Mouse (Mus musculus) neural tube, embryonic 13.5 days (tissue): ENCODE data around the gene Syde1. TPM values are rescaled to one million over a fixed set of nuclear protein-coding genes. Genes with fewer than 3 reads are reported as not detected.
"Not testable (repeated sequence)": the region's sequence is repeated elsewhere in the genome, so short reads cannot be mapped to it uniquely, and the experiment has no call there.

Experiments
- ATAC-seq: fragments of 200-750 bp; cut with Nextera tagmentation; 2 replicates; pipeline ENCODE4 v1.8.0; 2017; ENCODE audit warnings: low read depth, mild to moderate bottlenecking, moderate TSS enrichment, moderate library complexity
- H3K27ac ChIP-seq: fragments of 300-500 bp; sonication (generic); replicated peaks from 2 replicates; pipeline ENCODE4 v1.5.1; 2015; ENCODE audit warnings: moderate library complexity, mild to moderate bottlenecking, inconsistent platforms
- H3K27me3 ChIP-seq: fragments of 300-500 bp; sonication (generic); 2 replicates; pipeline ENCODE4 v1.6.1; 2015; ENCODE audit warnings: mild to moderate bottlenecking, inconsistent platforms
- H3K36me3 ChIP-seq: fragments of 300-500 bp; sonication (generic); 2 replicates; pipeline ENCODE4 v1.6.1; 2015; ENCODE audit warnings: mild to moderate bottlenecking, inconsistent platforms
- H3K4me1 ChIP-seq: fragments of 300-500 bp; sonication (generic); replicated peaks from 2 replicates; pipeline ENCODE4 v1.6.1; 2015; ENCODE audit warnings: inconsistent platforms
- H3K4me2 ChIP-seq: fragments of 300-500 bp; sonication (generic); 2 replicates; pipeline ENCODE4 v1.6.1; 2015; ENCODE audit warnings: inconsistent platforms, mild to moderate bottlenecking, moderate library complexity
- H3K4me3 ChIP-seq: fragments of 300-500 bp; sonication (generic); 2 replicates; pipeline ENCODE4 v1.5.1; 2015; ENCODE audit warnings: mild to moderate bottlenecking, inconsistent platforms
- H3K9ac ChIP-seq: fragments of 300-500 bp; sonication (generic); 2 replicates; pipeline ENCODE4 v1.6.1; 2015; ENCODE audit warnings: moderate library complexity, mild to moderate bottlenecking, inconsistent platforms
- H3K9me3 ChIP-seq: fragments of 300-500 bp; sonication (generic); 2 replicates; pipeline ENCODE4 v1.6.1; 2016; ENCODE audit warnings: inconsistent platforms
- WGBS: fragments of 180-500 bp; shearing (Covaris S2); methylation state at CpG from one replicate; pipeline ENCODE4 v1.1.7; 2015; 5-methylcytosine and 5-hydroxymethylcytosine counted together
- polyA plus RNA-seq: library from polyadenylated mRNA; unstranded; fragments of >200 nt; fragmentation: Nextera tagmentation; extraction: Ambion mirVana; gene quantifications from 2 replicates; pipeline ENCODE4 v1.2.1, GENCODE M21; 2015

Syde1 gene
- 4.3 and 4.4 TPM in 2 replicates for polyA plus RNA-seq

DNA sequence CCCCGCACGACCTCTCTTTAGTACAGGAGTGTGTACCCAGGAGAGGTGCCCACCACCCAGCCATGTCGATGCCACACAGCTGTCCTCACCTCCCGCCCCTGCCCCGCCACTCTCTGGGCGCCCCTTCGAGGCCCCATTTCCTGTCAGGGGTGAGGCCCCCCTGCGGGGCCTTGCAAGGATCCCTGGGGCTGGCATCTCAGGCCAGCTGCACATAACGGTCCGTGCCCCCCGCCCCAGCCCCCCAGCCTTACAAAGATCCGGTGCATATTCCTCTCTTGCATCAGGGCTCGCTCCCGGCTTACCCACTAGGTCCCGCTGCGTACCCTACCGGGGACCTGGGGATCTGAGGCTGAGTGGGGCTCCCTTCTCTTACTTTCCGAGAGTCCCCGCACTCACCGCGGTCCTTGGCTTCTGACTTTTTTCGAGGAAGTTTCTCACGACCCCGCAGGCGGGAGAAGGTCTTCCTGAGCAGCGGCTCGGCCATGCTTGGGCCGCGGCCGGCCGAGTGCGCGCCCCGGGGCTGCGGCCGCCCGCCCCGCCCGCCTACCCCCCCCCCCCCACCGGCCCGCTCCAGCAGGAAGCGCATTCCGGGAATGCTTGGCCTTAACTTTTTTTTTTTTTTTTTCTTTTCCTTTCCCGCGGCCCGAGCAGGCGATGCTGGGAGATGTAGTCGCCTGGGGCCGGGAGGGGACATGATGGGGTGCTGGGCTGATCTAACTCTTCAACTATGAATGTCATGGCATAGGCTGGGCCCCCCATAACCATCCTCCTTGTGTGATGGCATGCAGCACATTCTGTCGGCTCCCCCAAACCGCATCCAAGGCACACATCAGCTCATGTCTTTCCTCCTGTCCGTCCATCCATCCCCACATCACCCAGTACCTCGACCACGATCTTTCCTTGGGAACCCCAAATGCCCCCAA lies at the start of gene Syde1:
Gene Syde1, minus strand, starts transcription at position 559 of the 923 bp plus-strand sequence.
- H3K4me1 ChIP-seq: peaks cover 21% of the 10 kb centered on the region
- H3K4me2 ChIP-seq: peak within 1 kb of the TSS; percentile 76
- H3K27ac ChIP-seq: peak within 1 kb of the TSS; percentile 46; the same call in 1 of the 2 replicates
- H3K4me3 ChIP-seq: peak within 1 kb of the TSS; percentile 53
- peaks cover 25% of the 10 kb centered on the region for H3K36me3 ChIP-seq
- H3K27me3 ChIP-seq: no peaks in the 10 kb centered on the region; the same call in 1 of the 2 replicates
- WGBS: 5% methylated on average over 52 of the region's 54 CpGs
- ATAC-seq: peak; percentile 79
- peak within 1 kb of the TSS; percentile 76 for H3K9ac ChIP-seq
- no peaks in the 10 kb centered on the region for H3K9me3 ChIP-seq

DNA sequence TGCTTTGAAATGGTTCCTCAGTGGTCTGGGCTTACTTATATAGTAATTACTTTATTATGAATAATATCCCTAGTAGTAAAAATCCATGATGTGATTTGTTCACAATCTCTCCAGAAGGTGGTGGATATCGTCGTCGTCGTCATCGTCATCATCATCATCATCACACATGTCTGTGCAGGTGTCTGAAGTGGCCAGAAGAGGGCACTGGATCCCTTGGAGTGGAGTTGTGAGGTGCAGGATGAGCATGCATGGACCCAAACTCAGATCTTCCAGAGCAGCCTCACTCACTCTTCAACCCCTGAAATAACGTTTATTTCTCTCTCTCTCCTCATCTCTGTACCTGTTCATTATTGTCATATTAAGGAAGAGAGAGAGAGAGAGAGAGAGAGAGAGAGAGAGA lies 40.5 kb upstream of the Syde1 start:
- WGBS: 17% methylated on average over 6 of the region's 6 CpGs
- H3K36me3 ChIP-seq: no peaks in the 10 kb centered on the region
- no peaks in the 10 kb centered on the region for H3K4me1 ChIP-seq
- no peak overlapping the region for H3K9ac ChIP-seq
- H3K4me2 ChIP-seq: peak overlapping the region; percentile 20
- no peak overlapping the region for H3K4me3 ChIP-seq
- H3K9me3 ChIP-seq: no peaks in the 10 kb centered on the region
- no peaks in the 10 kb centered on the region for H3K27me3 ChIP-seq
- peak; percentile 72 for ATAC-seq
- no peak overlapping the region for H3K27ac ChIP-seq

DNA sequence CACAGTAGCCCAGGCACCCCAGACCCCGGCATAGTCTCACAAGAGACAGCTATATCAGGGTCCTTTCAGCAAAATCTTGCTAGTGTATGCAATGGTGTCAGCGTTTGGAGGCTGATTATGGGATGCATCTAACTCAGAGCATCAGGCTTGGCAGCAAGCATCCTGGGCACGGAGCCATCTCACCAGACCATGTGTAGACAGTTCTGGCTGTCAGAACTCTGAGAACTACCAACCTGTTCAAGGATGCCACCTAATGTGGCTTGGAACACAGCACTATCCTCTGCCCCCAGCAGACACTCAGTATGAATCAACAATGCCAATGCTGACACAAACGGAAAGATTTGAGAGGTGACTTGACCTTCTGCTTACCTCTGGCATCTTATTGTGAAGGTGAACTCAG lies 38.4 kb upstream of the Syde1 start:
- Histone ChIP-seq H3K9ac (no peak overlapping the region), H3K4me3 (no peak overlapping the region), H3K27ac (no peak overlapping the region), H3K4me2 (no peak overlapping the region), H3K9me3 (no peaks in the 10 kb centered on the region), H3K4me1 (no peaks in the 10 kb centered on the region), H3K27me3 (no peaks in the 10 kb centered on the region), H3K36me3 (no peaks in the 10 kb centered on the region)
- ATAC-seq: no peak
- WGBS: 87% methylated on average over 4 of the region's 4 CpGs

DNA sequence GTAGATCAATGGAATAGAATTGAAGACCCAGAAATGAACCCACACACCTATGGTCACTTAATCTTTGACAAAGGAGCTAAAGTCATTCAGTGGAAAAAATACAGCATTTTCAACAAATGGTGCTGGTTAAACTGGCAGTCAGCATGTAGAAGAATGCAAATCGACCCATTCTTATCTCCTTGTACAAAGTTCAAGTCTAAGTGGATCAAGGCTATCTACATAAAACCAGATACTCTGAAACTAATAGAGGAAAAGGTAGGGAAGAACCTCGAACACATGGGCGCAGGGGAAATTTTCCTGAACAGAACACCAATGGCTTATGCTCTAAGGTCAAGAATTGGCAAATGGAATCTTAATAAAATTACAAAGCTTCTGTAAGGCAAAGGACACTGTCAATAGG lies 31.4 kb upstream of the Syde1 start:
- H3K9me3 ChIP-seq, H3K4me2 ChIP-seq, H3K4me1 ChIP-seq, H3K4me3 ChIP-seq, H3K36me3 ChIP-seq, H3K27me3 ChIP-seq, H3K27ac ChIP-seq, ATAC-seq, H3K9ac ChIP-seq: not testable (repeated sequence)
- 88% methylated on average over 3 of the region's 3 CpGs for WGBS

DNA sequence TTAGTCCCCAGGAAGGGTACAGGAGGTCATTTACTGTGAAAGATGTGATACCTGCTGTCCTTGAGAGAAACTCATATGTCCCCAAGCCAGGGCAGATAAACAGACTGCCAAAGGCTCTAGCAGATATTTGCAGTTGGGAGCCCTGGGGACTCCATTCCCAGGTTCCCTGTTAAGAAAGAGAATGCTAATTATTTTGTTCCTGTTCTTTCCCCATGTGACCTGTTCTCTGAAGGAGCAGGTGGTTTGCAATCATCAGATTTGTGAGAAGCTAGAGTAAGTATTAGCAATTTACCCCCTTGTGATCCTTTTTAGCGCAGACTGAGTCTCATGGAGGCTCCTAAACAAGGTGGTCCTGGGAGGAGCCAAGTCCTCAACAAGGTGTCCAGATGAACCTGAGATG lies 26.2 kb upstream of the Syde1 start, which contains the start of gene Olfr1357:
Gene Olfr1357, minus strand, starts transcription at position 101 of the 400 bp plus-strand sequence.
- WGBS: 91% methylated on average over 1 of the region's 1 CpGs
- ATAC-seq: no peak
- Histone ChIP-seq H3K9ac (no peak within 1 kb of the TSS), H3K27me3 (no peaks in the 10 kb centered on the region), H3K9me3 (no peaks in the 10 kb centered on the region), H3K36me3 (no peaks in the 10 kb centered on the region), H3K4me2 (no peak within 1 kb of the TSS), H3K4me3 (no peak within 1 kb of the TSS), H3K27ac (no peak within 1 kb of the TSS), H3K4me1 (no peaks in the 10 kb centered on the region)

DNA sequence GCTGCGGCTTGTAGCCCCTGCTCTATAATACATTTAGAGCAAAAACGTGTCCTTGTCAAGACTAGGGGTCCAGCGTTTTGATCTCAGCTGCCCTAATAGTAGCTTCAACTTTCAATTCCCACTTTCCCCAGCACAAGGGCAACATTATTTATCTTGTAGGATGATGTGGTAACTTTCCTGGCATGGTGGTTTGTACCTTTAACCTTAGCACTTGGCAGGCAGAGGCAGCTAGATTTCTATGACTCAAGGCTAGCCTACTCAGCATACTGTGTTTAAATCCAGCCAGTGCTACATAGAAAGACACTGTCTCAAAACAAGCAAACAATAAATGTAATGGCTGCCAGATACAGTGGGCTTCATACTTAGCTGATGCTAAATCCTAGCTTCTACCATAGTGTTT lies 15.8 kb upstream of the Syde1 start:
- Histone ChIP-seq H3K27ac (no peak overlapping the region), H3K9me3 (no peaks in the 10 kb centered on the region), H3K4me1 (no peaks in the 10 kb centered on the region), H3K4me3 (no peak overlapping the region), H3K9ac (no peak overlapping the region), H3K27me3 (no peaks in the 10 kb centered on the region), H3K36me3 (no peaks in the 10 kb centered on the region), H3K4me2 (no peak overlapping the region)
- WGBS: 82% methylated on average over 3 of the region's 3 CpGs
- no peak for ATAC-seq

DNA sequence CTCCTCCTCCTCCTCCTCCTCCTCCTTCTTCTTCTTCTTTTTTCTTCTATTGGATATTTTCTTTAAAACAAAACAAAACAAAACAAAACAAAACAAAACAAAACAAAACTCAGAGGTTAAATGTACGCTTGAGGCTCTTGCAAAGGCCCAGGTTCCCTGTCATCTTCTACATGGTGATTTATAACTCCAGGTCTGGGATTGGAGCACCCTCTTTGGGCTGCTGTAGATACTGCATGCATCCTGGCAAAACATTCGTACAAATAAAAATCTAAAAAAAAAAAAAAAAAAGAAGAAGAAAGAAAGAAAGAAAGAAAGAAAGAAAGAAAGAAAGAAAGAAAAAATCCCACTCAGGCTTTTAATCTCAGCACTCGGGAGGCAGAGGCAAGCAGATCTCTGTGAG lies 13.3 kb upstream of the Syde1 start:
- Histone ChIP-seq H3K27me3 (no peaks in the 10 kb centered on the region), H3K36me3 (no peaks in the 10 kb centered on the region), H3K4me1 (no peaks in the 10 kb centered on the region), H3K27ac (no peak overlapping the region), H3K4me3 (no peak overlapping the region), H3K9ac (no peak overlapping the region), H3K4me2 (no peak overlapping the region), H3K9me3 (no peaks in the 10 kb centered on the region)
- 56% methylated on average over 3 of the region's 3 CpGs for WGBS
- ATAC-seq: no peak

DNA sequence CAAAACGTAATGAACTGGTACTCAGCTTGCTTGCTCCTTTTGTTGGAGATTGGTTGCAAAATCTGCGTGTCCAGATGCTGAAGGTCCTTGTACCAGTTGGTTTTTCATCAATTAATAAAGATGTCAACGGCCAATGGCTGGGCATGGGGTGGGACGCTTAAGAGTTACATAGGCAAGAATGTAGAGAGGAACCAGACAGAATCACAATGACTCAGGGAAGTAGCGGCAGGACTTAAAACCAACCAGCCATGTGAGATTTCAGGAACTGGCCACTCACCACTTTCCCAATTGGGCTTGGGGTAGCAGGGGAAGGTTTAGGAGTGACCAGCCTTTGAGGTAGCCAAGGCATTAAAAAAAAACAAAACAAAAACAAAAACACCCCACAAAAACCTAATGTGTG lies 8.1 kb upstream of the Syde1 start:
- Histone ChIP-seq H3K27me3 (no peaks in the 10 kb centered on the region), H3K4me3 (no peak overlapping the region), H3K4me1 (no peaks in the 10 kb centered on the region), H3K9ac (no peak overlapping the region), H3K4me2 (no peak overlapping the region), H3K9me3 (no peaks in the 10 kb centered on the region), H3K27ac (no peak overlapping the region), H3K36me3 (no peaks in the 10 kb centered on the region)
- no peak for ATAC-seq
- 87% methylated on average over 5 of the region's 5 CpGs for WGBS

DNA sequence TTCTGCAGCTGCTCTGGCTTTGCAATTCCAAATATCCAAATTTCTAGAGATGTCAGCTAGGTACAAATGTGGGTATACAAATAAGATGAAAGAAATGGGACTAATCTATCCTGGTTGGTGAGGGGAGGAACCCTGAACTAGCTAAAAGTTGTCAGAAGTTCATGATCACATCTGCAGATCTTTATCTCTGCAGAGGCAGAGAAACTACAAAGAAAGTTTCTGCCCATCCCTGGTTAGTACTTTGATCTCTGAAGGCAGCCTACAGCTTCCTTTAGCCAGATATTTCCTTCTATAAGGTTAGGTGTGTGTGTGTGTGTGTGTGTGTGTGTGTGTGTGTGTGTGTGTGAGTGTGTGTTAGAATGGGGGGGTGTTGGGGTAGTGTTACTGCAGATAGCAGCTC lies 2.8 kb upstream of the Syde1 start:
- ATAC-seq: no peak
- H3K27me3 ChIP-seq: no peaks in the 10 kb centered on the region; the same call in 1 of the 2 replicates
- no peaks in the 10 kb centered on the region for H3K9me3 ChIP-seq
- peaks cover 21% of the 10 kb centered on the region for H3K4me1 ChIP-seq
- H3K27ac ChIP-seq: no peak overlapping the region
- no peak overlapping the region for H3K4me3 ChIP-seq
- 0 out of 2 replicates have a peak, but pooled peaks cover 2% of the 10 kb centered on the region for H3K36me3 ChIP-seq
- H3K4me2 ChIP-seq: no peak overlapping the region
- no peak overlapping the region for H3K9ac ChIP-seq

DNA sequence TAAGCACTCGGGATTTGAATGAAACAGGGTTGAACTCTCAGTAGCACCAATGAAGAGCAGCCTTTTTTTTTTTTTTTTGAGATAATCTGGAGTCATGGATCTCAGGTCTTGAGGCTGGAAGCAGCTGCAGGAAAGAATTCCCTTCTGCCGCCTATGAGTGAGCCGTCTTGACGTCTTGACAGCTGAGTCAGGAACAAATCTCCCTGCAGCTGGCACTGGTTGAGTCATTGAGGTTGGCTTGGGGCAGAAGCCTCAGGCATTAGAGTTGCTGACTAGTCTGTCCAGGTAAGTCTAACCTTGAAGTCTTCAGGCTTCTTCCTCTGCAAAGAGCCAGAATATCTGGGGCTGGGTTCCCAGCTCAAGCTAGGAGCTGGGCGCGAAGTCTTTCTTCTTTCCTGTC lies 2.4 kb upstream of the Syde1 start:
- Histone ChIP-seq H3K9ac (no peak overlapping the region), H3K27me3 (no peaks in the 10 kb centered on the region; the same call in 1 of the 2 replicates), H3K9me3 (no peaks in the 10 kb centered on the region), H3K4me3 (no peak overlapping the region), H3K36me3 (0 out of 2 replicates have a peak, but pooled peaks cover 6% of the 10 kb centered on the region), H3K4me1 (peaks cover 21% of the 10 kb centered on the region), H3K27ac (no peak overlapping the region), H3K4me2 (no peak overlapping the region)
- WGBS: 83% methylated on average over 6 of the region's 6 CpGs
- ATAC-seq: no peak

DNA sequence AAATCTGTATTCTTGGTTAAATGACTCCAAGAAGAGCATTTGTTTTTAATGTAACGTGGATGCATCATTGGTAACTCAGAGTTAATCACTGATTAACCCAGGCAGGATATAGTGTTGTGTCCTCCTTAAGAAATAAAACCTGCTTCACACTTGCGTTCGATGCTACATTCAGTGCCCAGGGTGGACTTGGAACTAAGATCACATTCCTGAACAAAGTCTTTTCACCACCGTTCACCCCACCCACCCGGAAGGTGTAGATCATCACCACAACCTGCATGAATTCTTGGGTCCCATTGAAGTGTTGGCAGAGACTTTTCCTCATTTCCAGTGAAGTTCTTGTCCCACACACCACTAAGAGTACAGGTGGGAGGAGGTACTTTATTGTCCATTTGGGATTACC lies 2.0 kb upstream of the Syde1 start:
- ATAC-seq: no peak
- no peak overlapping the region for H3K9ac ChIP-seq
- no peaks in the 10 kb centered on the region; the same call in 1 of the 2 replicates for H3K27me3 ChIP-seq
- WGBS: 96% methylated on average over 5 of the region's 5 CpGs
- H3K9me3 ChIP-seq: no peaks in the 10 kb centered on the region
- no peak overlapping the region for H3K27ac ChIP-seq
- no peak overlapping the region for H3K4me3 ChIP-seq
- H3K4me1 ChIP-seq: peaks cover 21% of the 10 kb centered on the region
- H3K36me3 ChIP-seq: 0 out of 2 replicates have a peak, but pooled peaks cover 10% of the 10 kb centered on the region
- H3K4me2 ChIP-seq: no peak overlapping the region

DNA sequence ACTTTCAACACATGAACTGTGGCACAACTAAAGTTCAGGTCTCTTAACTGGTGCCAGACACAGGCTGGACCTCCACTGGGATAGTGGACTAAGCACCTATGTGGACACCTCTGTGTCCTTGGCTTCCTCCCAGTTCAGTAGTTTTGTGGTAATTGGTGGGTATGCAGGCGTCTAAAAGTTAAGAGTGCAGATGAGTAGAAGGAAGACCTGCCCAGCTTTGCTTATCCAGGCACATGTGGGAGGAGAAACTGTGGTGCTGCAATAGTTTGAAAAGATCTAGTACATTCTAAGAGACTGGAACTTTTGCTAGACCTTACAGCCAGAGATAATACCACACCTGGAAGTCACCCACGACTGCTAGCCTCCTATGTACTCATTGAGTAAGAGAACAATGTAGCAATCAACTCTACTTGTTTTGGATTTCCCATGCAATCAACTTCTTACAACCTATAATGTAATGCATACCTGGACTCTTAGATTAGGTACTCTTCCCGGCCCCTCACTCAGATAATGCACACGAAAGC lies 1.2 kb upstream of the Syde1 start:
- Histone ChIP-seq H3K9ac (no peak overlapping the region), H3K4me2 (no peak overlapping the region), H3K27ac (no peak overlapping the region), H3K4me3 (no peak overlapping the region), H3K4me1 (peaks cover 21% of the 10 kb centered on the region), H3K27me3 (no peaks in the 10 kb centered on the region; the same call in 1 of the 2 replicates), H3K36me3 (0 out of 2 replicates have a peak, but pooled peaks cover 15% of the 10 kb centered on the region), H3K9me3 (no peaks in the 10 kb centered on the region)
- WGBS: 90% methylated on average over 4 of the region's 4 CpGs
- no peak for ATAC-seq
